Mouse (Mus musculus) 416B (cell line): ENCODE measurements around the gene Zfp867.

Experiments
- DNase-seq: peaks from one replicate; pipeline ENCODE4 v3.0.0; 2011; ENCODE audit warnings: low read depth

Zfp867 gene

GRCm38 (mm10) chr11:59458973-59459372 lies 13.3 kb downstream of the Zfp867 start:
- DNase-seq = peak; percentile 54

GRCm38 (mm10) chr11:59456891-59457290 lies 15.4 kb downstream of the Zfp867 start:
- no peak for DNase-seq

- DNase-seq = peak; percentile 62
Measured at GRCm38 (mm10) chr11:59456346-59456745, 15.9 kb downstream of the Zfp867 start.

- DNase-seq = no peak
Measured at GRCm38 (mm10) chr11:59451086-59451485, 21.2 kb downstream of the Zfp867 start, which contains the start of gene Snap47. Gene Snap47, minus strand, starts transcription at chr11:59451186.

GRCm38 (mm10) chr11:59450230-59450771 lies 22.0 kb downstream of the Zfp867 start:
- DNase-seq = peak; percentile 45

GRCm38 (mm10) chr11:59449741-59450229 lies 22.5 kb downstream of the Zfp867 start, which contains the start of gene Jmjd4:
Gene Jmjd4, plus strand, starts transcription at chr11:59450045.
- DNase-seq = peak; percentile 89

GRCm38 (mm10) chr11:59443102-59443501 lies 29.2 kb downstream of the Zfp867 start:
- no peak for DNase-seq

GRCm38 (mm10) chr11:59437954-59438353 lies 34.3 kb downstream of the Zfp867 start:
- DNase-seq = no peak

- no peak for DNase-seq
Measured at GRCm38 (mm10) chr11:59432261-59432660, 40.0 kb downstream of the Zfp867 start.

GRCm38 (mm10) chr11:59429959-59430358 lies 42.3 kb downstream of the Zfp867 start:
- DNase-seq = no peak

- no peak for DNase-seq
Measured at GRCm38 (mm10) chr11:59428057-59428660, 44.1 kb downstream of the Zfp867 start.

- DNase-seq = peak; percentile 93
Measured at GRCm38 (mm10) chr11:59425671-59426101, 46.6 kb downstream of the Zfp867 start.

- DNase-seq = no peak
Measured at GRCm38 (mm10) chr11:59423010-59423588, 49.2 kb downstream of the Zfp867 start.

- peak; percentile 91 for DNase-seq
Measured at GRCm38 (mm10) chr11:59421967-59422366, 50.3 kb downstream of the Zfp867 start.

- peak; percentile 97 for DNase-seq
Measured at GRCm38 (mm10) chr11:59421436-59421835, 50.8 kb downstream of the Zfp867 start.

GRCm38 (mm10) chr11:59418708-59419107 lies 53.6 kb downstream of the Zfp867 start:
- DNase-seq = peak; percentile 97

- DNase-seq = no peak
Measured at GRCm38 (mm10) chr11:59412999-59413863, 59.0 kb downstream of the Zfp867 start.

- DNase-seq = no peak
Measured at GRCm38 (mm10) chr11:59412058-59412457, 60.2 kb downstream of the Zfp867 start.
